Mouse (Mus musculus) heart, postnatal 14 days (tissue): ENCODE measurements around the gene Ttyh2. TPM values are rescaled to one million over a fixed set of nuclear protein-coding genes. Genes with fewer than 3 reads are reported as not detected.
A peak's percentile ranks its signal among the peaks of the same experiment; 100 is the strongest.

ENCODE experiments used
- DNase-seq, 2 experiments: peaks; one replicate each; pipeline ENCODE4 v3.0.0; 2021 to 2022
- intact Hi-C: fragments of 180-260 bp; cut with DNase I; formaldehyde crosslinking; loops from one replicate; pipeline ENCODE4 v1.15.1; 2025
- total RNA-seq, 2 experiments: library from RNA; stranded (reverse); gene quantifications; 2 replicates each; pipeline ENCODE4 v1.2.3; 2021

The Ttyh2 gene
- total RNA-seq, 2 experiments from 2014 or later: 11.3 to 13.4 TPM

- DNase-seq: no peak
- intact Hi-C loops: no loop called here
Measured at GRCm38 (mm10) chr11:114732890-114733289, 57.7 kb downstream of the Ttyh2 start.

DNA sequence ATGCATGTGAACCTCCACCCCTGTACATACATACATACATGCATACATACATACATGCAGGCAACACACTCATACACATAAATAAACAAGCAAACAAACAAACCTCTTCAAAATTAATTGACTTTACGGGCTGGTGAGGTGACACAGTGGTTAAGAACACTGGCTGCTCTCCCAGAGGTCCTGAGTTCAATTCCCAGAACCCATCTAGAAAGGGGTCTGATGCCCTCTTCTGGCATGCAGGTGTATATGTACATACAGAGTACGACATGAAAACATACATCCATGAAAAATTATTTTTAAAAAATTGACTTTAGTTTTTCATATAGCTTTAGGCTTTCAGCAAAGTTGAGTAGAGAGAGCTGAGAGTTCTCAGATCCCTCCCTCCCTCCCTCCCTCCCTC, 60.9 kb downstream of the Ttyh2 start:
- no peak for DNase-seq
- intact Hi-C loops: no loop called here

- intact Hi-C loops: no loop called here
- DNase-seq: peak; percentile 52 to 73
Measured at GRCm38 (mm10) chr11:114736913-114737624, 61.8 kb downstream of the Ttyh2 start.

- intact Hi-C loops: no loop called here
- peak in 1 of 2 experiments; percentile 28 for DNase-seq
Measured at GRCm38 (mm10) chr11:114740598-114740997, 65.4 kb downstream of the Ttyh2 start.

GRCm38 (mm10) chr11:114741451-114741850, 66.2 kb downstream of the Ttyh2 start:
- DNase-seq: no peak
- intact Hi-C loops: no loop called here

- peak; percentile 91 to 97 for DNase-seq
- intact Hi-C loops: loop anchor here (1.0 to 2.0 kb wide), 2 partner anchors 44 to 168 kb away; no protein-coding TSS in a partner anchor
Measured at GRCm38 (mm10) chr11:114745134-114745533, 69.9 kb downstream of the Ttyh2 start.

DNA sequence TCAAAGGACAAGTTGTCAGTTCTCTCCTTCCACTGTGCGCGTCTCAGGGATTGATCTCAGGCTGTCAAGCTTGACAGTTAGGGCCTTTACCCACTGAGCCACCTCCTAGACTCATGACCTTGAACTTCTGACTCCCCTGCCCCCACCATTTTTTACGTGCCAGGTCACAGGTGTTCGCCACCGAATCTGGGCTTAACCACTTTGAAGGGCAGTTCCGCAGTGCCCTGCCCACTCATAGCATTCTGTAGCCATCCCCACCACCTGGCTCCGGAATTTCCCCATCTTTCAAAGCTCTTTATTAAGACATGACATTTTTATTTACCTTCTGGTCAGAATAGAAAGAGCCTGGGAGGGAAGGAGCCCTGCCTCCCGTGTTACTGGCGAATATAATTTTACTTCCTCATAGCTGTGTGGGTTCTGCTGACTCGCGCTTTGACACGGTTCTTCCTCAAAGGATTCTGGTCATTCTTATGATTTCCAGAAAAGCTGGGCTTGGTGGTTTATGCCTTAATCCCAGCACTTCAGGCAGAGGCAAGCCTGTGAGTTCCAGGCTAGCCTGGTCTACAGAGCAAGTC, 72.4 kb downstream of the Ttyh2 start:
- intact Hi-C loops: no loop called here
- no peak for DNase-seq

- intact Hi-C loops: no loop called here
- DNase-seq: peak; percentile 69 to 71
Measured at GRCm38 (mm10) chr11:114764820-114765818, 89.9 kb downstream of the Ttyh2 start, which contains the start of gene Kif19a. Kif19a (plus strand) TSS chr11:114765388.

- no peak for DNase-seq
- intact Hi-C loops: no loop called here
Measured at GRCm38 (mm10) chr11:114769911-114770310, 94.7 kb downstream of the Ttyh2 start.

Other genes starting within 250 kb of the Ttyh2 start
- 100 to 1,000 TPM; 606 to 649 TPM for gene Rpl38, start 6.9 kb upstream of the Ttyh2 start, total RNA-seq
- under 1 TPM; 0.27 to 0.60 TPM for gene Dnaic2, start 52.0 kb downstream of the Ttyh2 start, total RNA-seq
- gene Kif19a, start 90.0 kb downstream of the Ttyh2 start, total RNA-seq: 1 to 10 TPM in 1 of 2 experiments, under 1 TPM in 1; 0.27 to 1.3 TPM
- under 1 TPM in 1 of 2 experiments, not detected in 1; 0.12 TPM for gene Btbd17, start 120.5 kb downstream of the Ttyh2 start, total RNA-seq
- gene Gpr142, start 123.5 kb downstream of the Ttyh2 start, total RNA-seq: not detected
- 10 to 100 TPM in 1 of 2 experiments, 1 to 10 TPM in 1; 7.4 to 10.7 TPM for gene Gprc5c, start 175.7 kb downstream of the Ttyh2 start, total RNA-seq
- 1 to 10 TPM in 1 of 2 experiments, under 1 TPM in 1; 1.00 to 1.2 TPM for gene Cd300a, start 214.6 kb downstream of the Ttyh2 start, total RNA-seq